Mouse (Mus musculus) stomach, embryonic 14.5 days (tissue): ENCODE results near the gene Actl9. TPM values are rescaled to one million over a fixed set of nuclear protein-coding genes. Genes with fewer than 3 reads are reported as not detected.

Experiments
- ATAC-seq: fragments of 200-750 bp; cut with Nextera tagmentation; 2 replicates; pipeline ENCODE4 v1.8.0; 2017; ENCODE audit warnings: low read depth, moderate TSS enrichment; ENCODE audit not compliant: insufficient number of reproducible peaks, insufficient read depth, low FRiP score
- H3K27ac ChIP-seq: fragments of 300-500 bp; sonication (generic); 2 replicates; pipeline ENCODE4 v1.5.1; 2014; ENCODE audit warnings: mild to moderate bottlenecking, low read length, moderate library complexity, mixed read lengths
- H3K27me3 ChIP-seq: fragments of 300-500 bp; sonication (generic); 2 replicates; pipeline ENCODE4 v1.6.1; 2014; ENCODE audit warnings: low read length, control low read depth, mixed read lengths; ENCODE audit not compliant: control insufficient read depth, insufficient read depth
- H3K36me3 ChIP-seq: fragments of 300-500 bp; sonication (generic); 2 replicates; pipeline ENCODE4 v1.6.1; 2014; ENCODE audit warnings: mild to moderate bottlenecking, control low read depth, low read length, moderate library complexity, mixed read lengths; ENCODE audit not compliant: control insufficient read depth, insufficient read depth
- H3K4me1 ChIP-seq: fragments of 300-500 bp; sonication (generic); 2 replicates; pipeline ENCODE4 v1.6.1; 2014; ENCODE audit warnings: low read length, control low read depth, mixed read lengths; ENCODE audit not compliant: control insufficient read depth, insufficient read depth
- H3K4me2 ChIP-seq: fragments of 300-500 bp; sonication (generic); replicated peaks from 2 replicates; pipeline ENCODE4 v1.6.1; 2014; ENCODE audit warnings: low read depth, low read length, control low read depth
- H3K4me3 ChIP-seq: fragments of 300-500 bp; sonication (generic); 2 replicates; pipeline ENCODE4 v1.5.1; 2014; ENCODE audit warnings: low read depth, low read length, control low read depth
- H3K9ac ChIP-seq: fragments of 300-500 bp; sonication (generic); replicated peaks from 2 replicates; pipeline ENCODE4 v1.6.1; 2014; ENCODE audit warnings: low read depth, mild to moderate bottlenecking, control low read depth, low read length, moderate library complexity, mixed read lengths
- H3K9me3 ChIP-seq: fragments of 300-500 bp; sonication (generic); 2 replicates; pipeline ENCODE4 v1.6.1; 2016; ENCODE audit warnings: low read depth, low read length, control low read depth; ENCODE audit not compliant: control insufficient read depth
- WGBS: fragments of 180-500 bp; shearing (Covaris S2); extraction: QIAGEN DNeasy Blood & Tissue Kit; methylation state at CpG from one replicate; pipeline ENCODE4 v1.1.7; 2014; 5-methylcytosine and 5-hydroxymethylcytosine counted together
- polyA plus RNA-seq: library from polyadenylated mRNA; unstranded; fragments of >200 nt; fragmentation: Nextera tagmentation; extraction: Ambion mirVana; gene quantifications from 2 replicates; pipeline ENCODE4 v1.2.1, GENCODE M21; 2014

The Actl9 gene
- not detected in 2 replicates for polyA plus RNA-seq

DNA sequence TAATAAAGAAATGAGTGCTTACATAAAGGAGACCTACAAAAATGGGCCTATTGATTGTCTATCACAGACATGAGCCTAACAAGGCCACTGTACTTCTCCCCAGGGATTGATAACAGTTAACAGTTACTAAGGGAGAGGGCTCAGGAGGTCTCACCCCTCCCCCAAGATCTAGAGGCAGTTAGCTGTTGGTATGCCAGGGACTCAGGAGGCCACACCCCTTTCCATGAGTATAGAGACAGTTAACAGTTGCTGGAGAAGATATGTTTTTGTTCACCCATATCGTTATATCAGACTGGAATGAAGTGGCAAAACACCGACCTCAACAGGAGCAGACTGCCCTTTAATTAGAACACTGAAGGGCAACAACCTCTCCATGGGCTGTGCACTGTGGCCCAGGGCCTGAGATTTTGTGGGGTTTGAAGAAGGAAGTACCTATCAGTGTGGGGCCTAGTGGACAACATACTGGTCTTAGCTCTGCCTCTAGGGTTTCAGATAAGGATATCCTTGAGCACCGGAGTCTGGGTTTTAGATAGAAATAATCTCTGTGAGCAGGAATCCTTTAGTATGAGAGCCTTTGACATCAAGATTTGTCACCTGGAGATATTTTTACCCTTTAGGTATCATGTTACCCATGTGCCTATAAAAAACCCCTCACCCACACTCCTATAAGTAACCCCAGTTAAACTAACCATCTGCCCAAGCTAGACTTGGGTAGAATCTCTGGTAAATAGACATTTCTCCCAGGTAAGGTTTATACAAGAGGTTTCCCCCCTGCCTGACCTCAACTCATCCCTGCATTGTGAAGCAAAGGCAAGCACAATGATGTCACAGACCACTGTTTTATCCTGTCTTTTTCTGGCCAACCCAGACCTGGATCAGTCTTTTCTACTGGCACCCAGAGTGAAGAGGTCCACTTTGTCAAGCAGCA lies at the start of gene Actl9:
Gene Actl9 (plus strand): TSS at position 878 of the 928 bp plus-strand sequence.
- no peak for ATAC-seq
- Histone ChIP-seq H3K4me1 (no peaks in the 10 kb centered on the region), H3K27me3 (no peaks in the 10 kb centered on the region), H3K4me3 (no peak within 1 kb of the TSS), H3K27ac (no peak within 1 kb of the TSS), H3K9ac (no peak within 1 kb of the TSS), H3K36me3 (no peaks in the 10 kb centered on the region), H3K4me2 (no peak within 1 kb of the TSS), H3K9me3 (no peaks in the 10 kb centered on the region)
- WGBS = 83% methylated on average over 3 of the region's 3 CpGs

DNA sequence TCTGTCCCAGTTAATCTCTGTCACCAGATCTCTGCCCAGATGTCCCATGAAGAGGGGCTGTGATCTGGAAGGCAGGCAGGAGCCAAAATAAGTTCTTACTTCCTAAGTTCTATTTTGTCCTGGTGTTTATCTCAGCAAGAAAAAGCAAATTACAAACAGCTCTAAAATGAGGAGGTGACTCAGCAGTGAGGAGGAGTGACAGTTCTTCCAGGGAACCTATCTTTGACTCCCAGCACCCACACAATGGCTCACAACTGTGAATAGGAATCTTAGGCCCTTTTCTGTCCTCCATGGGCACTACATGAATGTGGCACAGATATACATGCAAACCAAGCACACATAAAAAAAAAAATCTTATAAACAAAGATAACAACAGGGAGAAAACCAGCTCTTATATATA lies 47.0 kb upstream of the Actl9 start:
- peaks cover 24% of the 10 kb centered on the region for H3K36me3 ChIP-seq
- H3K27me3 ChIP-seq = no peaks in the 10 kb centered on the region
- no peak overlapping the region for H3K27ac ChIP-seq
- ATAC-seq = no peak
- no peaks in the 10 kb centered on the region for H3K4me1 ChIP-seq
- no peaks in the 10 kb centered on the region for H3K9me3 ChIP-seq
- no peak overlapping the region for H3K4me3 ChIP-seq
- H3K9ac ChIP-seq = no peak overlapping the region
- no peak overlapping the region for H3K4me2 ChIP-seq

DNA sequence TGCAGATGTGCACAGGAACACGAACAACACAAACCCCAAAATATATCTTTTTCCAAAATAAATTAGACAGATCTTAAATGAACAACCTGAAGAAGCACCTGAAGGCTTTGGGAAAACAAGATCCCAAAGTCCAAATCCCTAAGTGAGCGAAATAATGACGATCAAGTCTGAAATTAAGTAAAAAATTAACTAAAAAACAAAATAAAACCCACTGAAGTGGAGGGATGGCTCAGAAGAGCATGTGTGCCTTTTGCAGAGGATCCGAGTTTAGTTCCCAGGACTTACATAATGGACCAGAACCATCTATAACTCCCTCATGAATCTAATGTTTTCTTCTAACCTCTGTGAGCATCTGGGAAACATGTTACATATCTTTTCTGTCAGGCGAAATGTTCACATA lies 40.4 kb upstream of the Actl9 start:
- 93% methylated on average over 5 of the region's 5 CpGs for WGBS
- no peaks in the 10 kb centered on the region for H3K9me3 ChIP-seq
- H3K27me3 ChIP-seq = no peaks in the 10 kb centered on the region
- no peak overlapping the region for H3K4me2 ChIP-seq
- H3K27ac ChIP-seq = no peak overlapping the region
- no peaks in the 10 kb centered on the region for H3K36me3 ChIP-seq
- no peak overlapping the region for H3K4me3 ChIP-seq
- H3K4me1 ChIP-seq = peaks cover 9% of the 10 kb centered on the region; the same call in 1 of the 2 replicates
- no peak for ATAC-seq
- no peak overlapping the region for H3K9ac ChIP-seq

DNA sequence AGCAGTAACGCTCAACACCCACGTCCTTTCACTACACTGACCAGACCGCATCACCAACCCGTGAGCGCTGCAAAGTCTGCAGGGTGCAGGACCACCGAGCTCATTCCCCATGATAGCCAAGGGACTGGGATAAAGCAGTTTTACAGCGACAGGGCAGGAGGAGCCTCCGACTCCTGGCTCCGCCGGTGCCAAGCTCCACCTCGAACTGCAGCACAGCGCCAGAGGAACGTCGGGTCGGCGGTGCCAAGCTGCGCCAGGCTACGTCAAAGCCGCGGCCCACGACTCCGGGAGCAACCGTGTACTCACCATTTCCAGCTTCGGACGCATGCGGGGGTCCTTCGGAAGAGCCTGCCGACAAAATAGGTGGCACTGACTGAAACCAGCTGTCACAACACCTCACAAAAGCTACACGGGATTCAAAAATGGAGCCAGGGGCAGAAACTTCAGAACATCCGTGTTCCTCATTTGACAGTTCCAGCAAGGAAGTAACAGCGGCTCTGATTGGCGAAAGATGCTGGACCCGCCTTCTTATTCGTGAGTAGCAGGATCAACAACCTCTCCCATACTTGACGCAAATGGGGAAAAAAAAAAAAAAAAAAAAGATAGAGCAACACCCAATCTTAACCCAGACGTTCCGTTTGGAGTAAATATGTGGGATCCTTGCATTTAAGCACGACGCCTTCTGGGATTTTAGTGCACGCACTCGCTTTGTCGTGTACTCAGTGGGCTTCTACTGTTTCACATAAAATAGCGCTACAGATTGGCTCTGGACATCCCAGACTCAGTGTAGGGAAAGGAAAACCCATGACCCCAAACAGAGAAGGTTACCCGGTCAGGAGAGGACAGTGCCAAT lies 38.3 kb upstream of the Actl9 start, which contains the start of gene Zfp101:
Gene Zfp101 (minus strand): TSS at position 460 of the 853 bp plus-strand sequence.
- H3K36me3 ChIP-seq = no peaks in the 10 kb centered on the region
- WGBS = under 1% methylated on average over 44 of the region's 44 CpGs
- H3K4me3 ChIP-seq = peak within 1 kb of the TSS; percentile 93
- ATAC-seq = peak; percentile 98
- H3K4me1 ChIP-seq = peaks cover 9% of the 10 kb centered on the region; the same call in 1 of the 2 replicates
- H3K9ac ChIP-seq = peak within 1 kb of the TSS; percentile 64
- H3K9me3 ChIP-seq = no peaks in the 10 kb centered on the region
- no peaks in the 10 kb centered on the region for H3K27me3 ChIP-seq
- no peak within 1 kb of the TSS; the same call in 1 of the 2 replicates for H3K27ac ChIP-seq
- H3K4me2 ChIP-seq = peak within 1 kb of the TSS; percentile 64

DNA sequence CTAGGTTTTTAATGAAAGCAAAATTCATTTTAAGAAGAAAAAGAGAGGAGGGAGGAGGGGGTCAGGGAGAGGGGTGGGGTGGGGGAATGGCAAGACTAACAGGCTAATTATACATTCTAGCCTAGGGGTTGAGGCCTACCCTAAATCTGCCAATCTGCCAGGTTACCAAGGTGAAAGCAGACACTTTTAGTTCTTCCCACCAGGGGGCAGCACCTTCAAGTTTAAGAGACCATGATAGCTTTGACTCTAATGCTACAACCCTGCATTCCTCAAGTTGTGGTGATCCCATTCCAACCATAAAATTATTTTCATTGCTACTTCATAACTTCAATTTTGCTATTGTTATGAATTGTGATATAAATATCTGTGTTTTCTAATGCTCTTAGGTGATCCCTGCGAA lies 6.5 kb downstream of the Actl9 start:
- Histone ChIP-seq H3K36me3 (no peaks in the 10 kb centered on the region), H3K4me2 (no peak overlapping the region), H3K9ac (no peak overlapping the region), H3K4me1 (no peaks in the 10 kb centered on the region), H3K4me3 (no peak overlapping the region), H3K27me3 (no peaks in the 10 kb centered on the region), H3K27ac (no peak overlapping the region), H3K9me3 (no peaks in the 10 kb centered on the region)
- ATAC-seq = no peak; the same call in 1 of the 2 replicates
- WGBS = 65% methylated on average over 1 of the region's 1 CpGs

DNA sequence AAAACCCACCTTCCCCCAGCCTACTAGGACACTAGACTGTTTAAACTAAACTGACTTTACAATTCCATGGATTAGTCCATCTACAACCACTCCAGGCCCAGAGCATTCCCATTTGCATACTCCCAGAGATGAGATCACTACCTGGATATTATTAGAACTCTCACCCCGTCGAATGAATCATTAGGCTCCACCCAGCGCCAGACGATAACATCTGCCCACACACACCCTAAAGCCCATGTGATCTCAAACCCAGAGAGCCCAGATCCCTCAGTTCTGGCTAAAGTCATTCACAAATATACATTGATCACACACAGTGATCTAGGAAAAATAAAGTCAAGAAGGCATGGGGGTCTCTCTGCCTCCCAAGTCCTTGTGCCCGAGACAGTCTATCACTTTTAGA lies 7.2 kb downstream of the Actl9 start:
- Histone ChIP-seq H3K27ac (no peak overlapping the region), H3K9me3 (no peaks in the 10 kb centered on the region), H3K4me1 (no peaks in the 10 kb centered on the region), H3K9ac (no peak overlapping the region), H3K4me3 (no peak overlapping the region), H3K36me3 (no peaks in the 10 kb centered on the region), H3K27me3 (no peaks in the 10 kb centered on the region), H3K4me2 (no peak overlapping the region)
- no peak for ATAC-seq
- WGBS = 54% methylated on average over 5 of the region's 5 CpGs

DNA sequence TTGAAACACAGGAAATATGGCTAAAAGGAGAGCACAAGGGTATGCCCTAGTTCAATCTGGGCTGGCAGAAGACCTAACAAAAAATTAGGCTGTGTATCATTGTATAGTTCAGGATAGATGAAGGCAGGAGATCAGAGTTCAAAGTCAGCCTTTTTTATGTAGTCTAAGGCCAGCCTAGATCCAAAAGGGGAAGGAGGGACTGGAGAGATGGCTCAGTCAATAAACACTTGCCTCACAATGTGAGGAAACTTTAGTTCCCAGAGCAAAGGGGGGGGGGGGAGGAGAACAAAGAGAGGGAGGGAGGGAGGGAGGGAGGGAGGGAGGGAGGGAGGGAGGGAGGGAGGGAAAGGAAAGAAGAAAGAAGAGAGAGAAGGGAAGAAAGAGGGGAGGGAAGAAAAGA lies 8.5 kb downstream of the Actl9 start:
- H3K4me3 ChIP-seq = no peak overlapping the region
- ATAC-seq = no peak
- no peaks in the 10 kb centered on the region for H3K27me3 ChIP-seq

DNA sequence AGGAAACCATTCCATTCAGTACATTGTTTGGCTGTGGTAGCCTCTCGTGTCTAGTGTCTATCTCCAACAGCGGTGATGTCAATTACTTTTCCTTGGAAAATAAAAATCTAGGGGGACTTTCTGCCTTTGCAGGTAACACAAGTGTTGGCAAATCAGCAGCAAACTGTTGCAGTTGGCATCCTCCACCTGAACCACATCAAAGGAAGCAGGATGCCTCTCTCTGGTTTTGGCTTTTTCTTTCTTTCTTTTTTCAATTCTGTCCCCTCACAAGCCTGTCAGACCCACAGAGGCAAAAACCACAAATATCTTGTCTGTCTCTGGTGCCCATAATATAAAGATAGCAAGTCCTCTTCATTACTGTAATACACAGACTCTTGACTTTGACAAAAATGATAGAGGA lies 23.9 kb downstream of the Actl9 start:
- Histone ChIP-seq H3K27me3 (no peaks in the 10 kb centered on the region), H3K27ac (no peak overlapping the region), H3K9me3 (no peaks in the 10 kb centered on the region), H3K4me3 (no peak overlapping the region), H3K36me3 (no peaks in the 10 kb centered on the region), H3K4me1 (no peaks in the 10 kb centered on the region), H3K4me2 (no peak overlapping the region), H3K9ac (no peak overlapping the region)
- WGBS = 88% methylated on average over 2 of the region's 2 CpGs
- no peak for ATAC-seq

More for the DNA sequence above, 8.5 kb downstream of the Actl9 start:
- H3K36me3 ChIP-seq = no peaks in the 10 kb centered on the region
- no peaks in the 10 kb centered on the region for H3K9me3 ChIP-seq
- H3K4me1 ChIP-seq = no peaks in the 10 kb centered on the region
- H3K9ac ChIP-seq = no peak overlapping the region
- no peak overlapping the region for H3K4me2 ChIP-seq
- no peak overlapping the region for H3K27ac ChIP-seq
